Mouse (Mus musculus) MEL (cell line): ENCODE data around the gene 4930583I09Rik. TPM values are rescaled to one million over a fixed set of nuclear protein-coding genes. Genes with fewer than 3 reads are reported as not detected.

Experiments used
- DNase-seq: peaks from one replicate; pipeline ENCODE4 v3.0.0; 2011; ENCODE audit warnings: low read depth, low spot score
- H3K27ac ChIP-seq: 2 replicates; pipeline ENCODE4 v1.5.1; 2012; ENCODE audit warnings: low read depth, mild to moderate bottlenecking, control low read depth, low read length, moderate library complexity; ENCODE audit not compliant: control insufficient read depth
- H3K27me3 ChIP-seq, 2 experiments: fragments of 150-350 bp in 1 of 2; sonication (generic) in 1 of 2; 2 replicates each; pipeline ENCODE4 v1.6.1; 2012; ENCODE audit warnings: low read length in 2 of 2, mild to moderate bottlenecking in 2 of 2, improper control_type of control experiment in 1 of 2, moderate library complexity in 1 of 2; ENCODE audit not compliant: insufficient read depth in 2 of 2, control insufficient read depth in 1 of 2
- H3K36me3 ChIP-seq, 2 experiments: 2 replicates each; pipeline ENCODE4 v1.6.1; 2012 to 2014; ENCODE audit warnings: low read length in 2 of 2, improper control_type of control experiment in 1 of 2, inconsistent platforms in 1 of 2, mild to moderate bottlenecking in 1 of 2; ENCODE audit not compliant: insufficient read depth in 2 of 2, control insufficient read depth in 1 of 2
- H3K4me1 ChIP-seq, 2 experiments: fragments of 150-350 bp in 1 of 2; sonication (generic) in 1 of 2; 2 replicates each; pipeline ENCODE4 v1.6.1; 2012; ENCODE audit warnings: low read length in 2 of 2, improper control_type of control experiment in 1 of 2, mild to moderate bottlenecking in 1 of 2; ENCODE audit not compliant: insufficient read depth in 2 of 2, control insufficient read depth in 1 of 2
- H3K4me3 ChIP-seq, 2 experiments: fragments of 150-350 bp in 1 of 2; sonication (generic) in 1 of 2; 2 replicates each; pipeline ENCODE4 v1.5.1; 2012; ENCODE audit warnings: low read depth in 2 of 2, low read length in 2 of 2, mild to moderate bottlenecking in 2 of 2, moderate library complexity in 2 of 2, control low read depth in 1 of 2, improper control_type of control experiment in 1 of 2; ENCODE audit not compliant: control insufficient read depth in 1 of 2, insufficient read depth in 1 of 2
- H3K79me2 ChIP-seq: 2 replicates; pipeline ENCODE4 v1.6.1; 2012; ENCODE audit warnings: mild to moderate bottlenecking, low read length, moderate library complexity; ENCODE audit not compliant: control insufficient read depth, poor library complexity, insufficient read depth
- H3K9ac ChIP-seq: 2 replicates; pipeline ENCODE4 v1.6.1; 2012; ENCODE audit warnings: low read depth, mild to moderate bottlenecking, control low read depth, low read length, moderate library complexity; ENCODE audit not compliant: control insufficient read depth, poor library complexity, severe bottlenecking
- H3K9me3 ChIP-seq: fragments of 150-350 bp; sonication (generic); replicated peaks from 2 replicates; pipeline ENCODE4 v1.6.1; 2012; ENCODE audit warnings: mild to moderate bottlenecking, low read length, improper control_type of control experiment, moderate library complexity; ENCODE audit not compliant: insufficient read depth
- BHLHE40 ChIP-seq: IDR thresholded peaks from 2 replicates; pipeline ENCODE4 v1.6.1; 2012; ENCODE audit warnings: low read depth, mild to moderate bottlenecking, inconsistent platforms, low read length, improper control_type of control experiment, borderline replicate concordance
- CHD1 ChIP-seq: IDR thresholded peaks from 2 replicates; pipeline ENCODE4 v1.6.1; 2012; ENCODE audit warnings: low read depth, mild to moderate bottlenecking, inconsistent platforms, low read length, improper control_type of control experiment
- CTCF ChIP-seq, 3 experiments: IDR thresholded peaks in 2 of 3; conservative IDR thresholded peaks in 1 of 3; 2 replicates each; pipeline ENCODE4 v1.5.1; 2011 to 2012; ENCODE audit warnings: low read length in 3 of 3, low read depth in 2 of 3, mild to moderate bottlenecking in 2 of 3, improper control_type of control experiment in 1 of 3, inconsistent platforms in 1 of 3, mixed read lengths in 1 of 3, moderate library complexity in 1 of 3; ENCODE audit not compliant: control insufficient read depth in 1 of 3, insufficient read depth in 1 of 3, poor library complexity in 1 of 3, severe bottlenecking in 1 of 3
- E2F4 ChIP-seq: IDR thresholded peaks from 2 replicates; pipeline ENCODE4 v1.6.1; 2011; ENCODE audit warnings: low read depth, low read length, improper control_type of control experiment, borderline replicate concordance
- EP300 ChIP-seq, 2 experiments: IDR thresholded peaks; 2 replicates each; pipeline ENCODE4 v1.6.1; 2011; ENCODE audit warnings: improper control_type of control experiment in 2 of 2, low read length in 2 of 2, low read depth in 1 of 2, mild to moderate bottlenecking in 1 of 2
- ETS1 ChIP-seq: IDR thresholded peaks from 2 replicates; pipeline ENCODE4 v1.6.1; 2012; ENCODE audit warnings: low read depth, mild to moderate bottlenecking, inconsistent platforms, low read length, improper control_type of control experiment, moderate library complexity
- HCFC1 ChIP-seq: IDR thresholded peaks from 2 replicates; pipeline ENCODE4 v1.6.1; 2012; ENCODE audit warnings: low read depth, mild to moderate bottlenecking, inconsistent platforms, low read length, improper control_type of control experiment, moderate library complexity
- JUND ChIP-seq: IDR thresholded peaks from 2 replicates; pipeline ENCODE4 v1.6.1; 2011; ENCODE audit warnings: low read depth, mild to moderate bottlenecking, improper control_type of control experiment, low read length
- KAT2A ChIP-seq: conservative IDR thresholded peaks from 2 replicates; pipeline ENCODE4 v1.6.1; 2012; ENCODE audit warnings: low read depth, low read length, improper control_type of control experiment, inconsistent platforms
- MAZ ChIP-seq: IDR thresholded peaks from 2 replicates; pipeline ENCODE4 v1.6.1; 2012; ENCODE audit warnings: low read depth, mild to moderate bottlenecking, inconsistent platforms, low read length, improper control_type of control experiment
- MXI1 ChIP-seq: IDR thresholded peaks from 2 replicates; pipeline ENCODE4 v1.6.1; 2011; ENCODE audit warnings: mild to moderate bottlenecking, low read depth, low read length, improper control_type of control experiment
- MYB ChIP-seq: IDR thresholded peaks from 2 replicates; pipeline ENCODE4 v1.6.1; 2011; ENCODE audit warnings: mild to moderate bottlenecking, low read depth, low read length, improper control_type of control experiment
- MYC ChIP-seq: IDR thresholded peaks from 2 replicates; pipeline ENCODE4 v1.6.1; 2011; ENCODE audit warnings: low read depth, mild to moderate bottlenecking, low read length, improper control_type of control experiment, moderate library complexity
- NELFE ChIP-seq: IDR thresholded peaks from 2 replicates; pipeline ENCODE4 v1.6.1; 2011; ENCODE audit warnings: low read depth, low read length, improper control_type of control experiment
- NRF1 ChIP-seq: IDR thresholded peaks from 2 replicates; pipeline ENCODE4 v1.6.1; 2014; ENCODE audit warnings: low read depth, mild to moderate bottlenecking, inconsistent platforms, low read length, improper control_type of control experiment, moderate library complexity; ENCODE audit not compliant: poor library complexity, insufficient read depth, severe bottlenecking
- POLR2A ChIP-seq, 2 experiments: IDR thresholded peaks; 2 replicates each; pipeline ENCODE4 v1.6.1; 2011 to 2012; ENCODE audit warnings: low read length in 2 of 2, mild to moderate bottlenecking in 2 of 2, control low read depth in 1 of 2, improper control_type of control experiment in 1 of 2, low read depth in 1 of 2, moderate library complexity in 1 of 2; ENCODE audit not compliant: control insufficient read depth in 1 of 2, insufficient read depth in 1 of 2, poor library complexity in 1 of 2
- POLR2AphosphoS5 ChIP-seq: IDR thresholded peaks from 2 replicates; pipeline ENCODE4 v1.6.1; 2012; ENCODE audit warnings: low read depth, borderline replicate concordance, mild to moderate bottlenecking, inconsistent platforms, low read length, moderate library complexity, mixed read lengths
- RAD21 ChIP-seq: IDR thresholded peaks from 2 replicates; pipeline ENCODE4 v1.6.1; 2011; ENCODE audit warnings: mild to moderate bottlenecking, low read depth, low read length, improper control_type of control experiment
- SMC3 ChIP-seq: IDR thresholded peaks from 2 replicates; pipeline ENCODE4 v1.6.1; 2011; ENCODE audit warnings: low read depth, low read length, improper control_type of control experiment
- TCF12 ChIP-seq: IDR thresholded peaks from 2 replicates; pipeline ENCODE4 v1.6.1; 2014; ENCODE audit warnings: low read depth, mild to moderate bottlenecking, inconsistent platforms, low read length, improper control_type of control experiment, moderate library complexity
- UBTF ChIP-seq: IDR thresholded peaks from 2 replicates; pipeline ENCODE4 v1.6.1; 2012; ENCODE audit warnings: low read depth, mild to moderate bottlenecking, inconsistent platforms, low read length, improper control_type of control experiment, moderate library complexity, borderline replicate concordance; ENCODE audit not compliant: insufficient read depth
- ZC3H11A ChIP-seq: IDR thresholded peaks from 2 replicates; pipeline ENCODE4 v1.6.1; 2012; ENCODE audit warnings: low read depth, mild to moderate bottlenecking, inconsistent platforms, low read length, improper control_type of control experiment
- ZKSCAN1 ChIP-seq: IDR thresholded peaks from 2 replicates; pipeline ENCODE4 v1.6.1; 2012; ENCODE audit warnings: low read depth, mild to moderate bottlenecking, inconsistent platforms, low read length, improper control_type of control experiment, moderate library complexity
- ZMIZ1 ChIP-seq: IDR thresholded peaks from 2 replicates; pipeline ENCODE4 v1.6.1; 2012; ENCODE audit warnings: low read depth, mild to moderate bottlenecking, inconsistent platforms, low read length, improper control_type of control experiment, moderate library complexity
- ZNF384 ChIP-seq: IDR thresholded peaks from 2 replicates; pipeline ENCODE4 v1.6.1; 2012; ENCODE audit warnings: low read depth, mild to moderate bottlenecking, inconsistent platforms, low read length, improper control_type of control experiment
- polyA plus RNA-seq, 2 experiments: library from polyadenylated mRNA; stranded (reverse) in 1 of 2; unstranded in 1 of 2; fragments of >175 nt in 1 of 2; fragments of >200 nt in 1 of 2; gene quantifications; 2 replicates each; pipeline versions ENCODE4 v1.2.1 to v1.2.4; 2012; ENCODE audit warnings: low replicate concordance in 2 of 2, low read depth in 1 of 2; ENCODE audit not compliant: insufficient read length in 2 of 2, insufficient read depth in 1 of 2, missing spikeins in 1 of 2
- total RNA-seq: library from RNA; depleted of rRNA; stranded (reverse); fragments of 300-350 nt; gene quantifications from 2 replicates; pipeline ENCODE4 v1.2.3, GENCODE M21; 2012

Gene 4930583I09Rik
- total and polyA plus RNA-seq, 3 experiments = not detected

DNA sequence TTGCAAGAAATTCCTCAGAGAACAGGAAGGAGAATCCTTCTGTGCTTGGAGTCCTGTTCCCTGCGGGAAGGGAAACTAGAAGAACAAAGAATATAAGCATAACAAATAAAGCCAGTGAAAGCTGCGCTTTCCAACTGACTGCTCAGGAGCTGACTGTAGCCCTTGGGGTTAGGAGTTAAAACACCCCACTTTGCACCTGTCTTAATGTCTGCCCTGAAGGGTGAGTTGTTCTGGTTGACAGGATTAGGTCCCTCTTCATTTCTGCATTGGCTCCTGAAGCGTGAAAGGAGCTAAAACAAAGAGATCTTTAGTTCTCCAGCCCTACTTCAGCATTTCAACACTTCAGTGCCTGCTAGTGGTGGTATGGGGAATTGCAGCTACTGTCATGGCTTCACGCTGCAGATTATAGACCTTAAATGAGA is 37.8 kb upstream of the 4930583I09Rik start:
- Histone ChIP-seq H3K4me1 (no peaks in the 10 kb centered on the region), H3K79me2 (no peaks in the 10 kb centered on the region), H3K36me3 (no peaks in the 10 kb centered on the region), H3K4me3 (no peak overlapping the region), H3K27ac (no peak overlapping the region), H3K27me3 (no peaks in the 10 kb centered on the region), H3K9ac (no peak overlapping the region), H3K9me3 (no peaks in the 10 kb centered on the region)
- DNase-seq = peak; percentile 68
- TF ChIP-seq ZMIZ1 = no peak
- TF ChIP-seq BHLHE40 = no peak
- no peak for TF ChIP-seq MXI1
- no peak for TF ChIP-seq UBTF
- TF ChIP-seq MAZ = no peak
- no peak for TF ChIP-seq CHD1
- no peak for TF ChIP-seq HCFC1
- no peak for TF ChIP-seq NELFE
- TF ChIP-seq RAD21 = peak; percentile 92
- no peak for TF ChIP-seq ZKSCAN1
- TF ChIP-seq JUND = no peak
- peak; percentile 88 for TF ChIP-seq ZC3H11A
- no peak for TF ChIP-seq MYB
- no peak for TF ChIP-seq TCF12
- TF ChIP-seq EP300 (IDR thresholded peaks at IDR 0.05; ENCODE audit: low read depth in 1 of 2, low read length in 2 of 2) = no peak
- no peak for TF ChIP-seq POLR2A (IDR thresholded peaks at IDR 0.05; ENCODE audit: control insufficient read depth in 1 of 2, insufficient read depth in 1 of 2, low read depth in 1 of 2, low read length in 2 of 2, poor library complexity in 1 of 2)
- no peak for TF ChIP-seq POLR2AphosphoS5
- no peak for TF ChIP-seq NRF1
- no peak for TF ChIP-seq MYC
- peak; percentile 90 for TF ChIP-seq SMC3
- no peak for TF ChIP-seq E2F4
- no peak for TF ChIP-seq ZNF384
- no peak for TF ChIP-seq KAT2A
- no peak for TF ChIP-seq ETS1
- peak; percentile 66 to 98 (median 85) for TF ChIP-seq CTCF (IDR thresholded peaks at IDR 0.05 in 2 of 3, conservative IDR thresholded peaks at IDR 0.05 in 1 of 3; ENCODE audit: control insufficient read depth in 1 of 3, insufficient read depth in 1 of 3, low read depth in 2 of 3, low read length in 3 of 3, poor library complexity in 1 of 3, severe bottlenecking in 1 of 3)
